Mouse (Mus musculus) neutrophil, adult 59 days (primary cell): ENCODE measurements around the gene Fgfr2. TPM values are rescaled to one million over a fixed set of nuclear protein-coding genes. Genes with fewer than 3 reads are reported as not detected.

Experiments
- total RNA-seq, 2 experiments: library from RNA; stranded (reverse); gene quantifications; 1 replicate in 1 of 2; 2 replicates in 1 of 2; pipeline ENCODE4 v1.2.4; 2023

Fgfr2 gene
- 1 to 10 TPM in 1 of 2 experiments, under 1 TPM in 1; 0.69 to 1.1 TPM for total RNA-seq

GRCm38 (mm10) chr7:133123244-133123998 lies at the start of gene Fgfr2:
Gene Fgfr2 (minus strand): TSS chr7:133123350.

GRCm38 (mm10) chr7:133123999-133124700 lies 1.0 kb upstream of the Fgfr2 start, which contains the start of gene Ctbp2:
Gene Ctbp2 (minus strand): TSS chr7:133124354.

GRCm38 (mm10) chr7:132930850-132931559 lies 192.1 kb downstream of the Fgfr2 start, which contains the start of gene Zranb1:
Gene Zranb1 (plus strand): TSS chr7:132931142.

GRCm38 (mm10) chr7:132859042-132859958 lies 263.9 kb downstream of the Fgfr2 start, which contains the start of gene Abraxas2:
Gene Abraxas2 (plus strand): TSS chr7:132859225.

DNA sequence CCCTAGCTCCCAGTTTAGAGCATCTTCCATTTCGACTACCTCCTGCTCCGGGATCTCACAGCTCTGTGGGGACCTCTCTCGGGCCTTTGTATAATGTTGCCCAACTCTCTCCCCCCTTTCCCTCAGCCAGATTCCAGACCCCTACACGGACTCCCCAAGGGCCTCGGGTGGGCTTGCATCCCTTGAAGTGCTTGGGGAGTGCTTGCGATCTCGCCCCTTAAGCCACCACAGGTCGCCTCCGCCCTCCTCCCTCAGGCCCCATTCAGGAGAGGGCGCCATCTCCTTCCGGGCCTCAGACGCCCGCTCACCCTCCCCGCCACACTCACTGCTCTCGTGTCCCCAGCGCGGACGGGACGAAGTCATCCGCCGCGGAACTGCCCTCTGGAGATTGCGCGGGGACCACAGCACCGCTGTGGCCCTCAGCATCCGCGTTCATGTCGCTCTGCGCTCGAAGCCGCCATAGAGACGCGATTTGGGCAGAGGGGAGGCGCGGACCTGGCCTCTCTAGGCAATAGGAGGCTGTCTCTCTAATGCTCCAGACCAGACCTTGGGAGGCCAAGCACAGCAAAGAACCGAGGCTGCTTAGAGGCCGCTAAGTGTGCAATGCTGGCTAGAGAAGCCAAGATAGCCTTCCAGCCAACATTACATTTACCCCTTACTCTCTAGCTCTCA lies 270.8 kb downstream of the Fgfr2 start, which contains the start of gene Eef1akmt2:
Gene Eef1akmt2 (minus strand): TSS at position 501 of the 672 bp plus-strand sequence.

DNA sequence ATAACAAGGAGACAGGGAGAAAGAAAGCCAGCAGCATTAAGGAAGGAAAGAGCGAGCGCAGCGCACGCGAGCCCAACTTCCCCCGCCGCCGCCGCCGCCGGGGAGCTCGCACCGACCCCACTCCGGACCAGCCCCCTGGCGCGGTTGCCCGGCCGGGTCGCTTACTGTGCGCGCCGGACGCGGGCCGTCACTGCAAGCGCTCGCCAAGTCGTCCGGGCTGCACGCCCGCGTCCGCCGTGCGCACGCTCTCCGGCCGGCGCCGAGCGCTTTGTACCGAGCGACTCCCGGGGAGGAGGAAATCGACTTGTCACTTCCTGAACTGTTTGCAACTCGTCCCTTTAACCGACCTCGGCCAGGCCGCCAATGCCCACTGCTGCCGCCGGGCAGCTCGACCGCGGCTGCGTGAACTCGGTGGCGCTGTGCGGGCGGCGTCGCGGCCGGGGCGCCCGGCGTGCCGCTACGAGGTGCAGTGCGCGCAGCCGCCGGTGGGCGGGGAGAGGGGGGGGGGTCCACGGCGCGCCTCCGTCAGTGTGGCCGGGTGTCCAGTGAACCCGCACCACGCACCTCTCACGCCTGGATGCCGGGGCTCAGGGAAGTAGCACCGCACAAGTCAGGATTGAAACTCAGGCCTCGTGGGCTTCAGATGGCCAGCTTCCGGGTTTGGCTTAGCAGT lies 309.6 kb downstream of the Fgfr2 start, which contains the start of gene Fam53b:
Gene Fam53b (minus strand): TSS at position 471 of the 673 bp plus-strand sequence.

DNA sequence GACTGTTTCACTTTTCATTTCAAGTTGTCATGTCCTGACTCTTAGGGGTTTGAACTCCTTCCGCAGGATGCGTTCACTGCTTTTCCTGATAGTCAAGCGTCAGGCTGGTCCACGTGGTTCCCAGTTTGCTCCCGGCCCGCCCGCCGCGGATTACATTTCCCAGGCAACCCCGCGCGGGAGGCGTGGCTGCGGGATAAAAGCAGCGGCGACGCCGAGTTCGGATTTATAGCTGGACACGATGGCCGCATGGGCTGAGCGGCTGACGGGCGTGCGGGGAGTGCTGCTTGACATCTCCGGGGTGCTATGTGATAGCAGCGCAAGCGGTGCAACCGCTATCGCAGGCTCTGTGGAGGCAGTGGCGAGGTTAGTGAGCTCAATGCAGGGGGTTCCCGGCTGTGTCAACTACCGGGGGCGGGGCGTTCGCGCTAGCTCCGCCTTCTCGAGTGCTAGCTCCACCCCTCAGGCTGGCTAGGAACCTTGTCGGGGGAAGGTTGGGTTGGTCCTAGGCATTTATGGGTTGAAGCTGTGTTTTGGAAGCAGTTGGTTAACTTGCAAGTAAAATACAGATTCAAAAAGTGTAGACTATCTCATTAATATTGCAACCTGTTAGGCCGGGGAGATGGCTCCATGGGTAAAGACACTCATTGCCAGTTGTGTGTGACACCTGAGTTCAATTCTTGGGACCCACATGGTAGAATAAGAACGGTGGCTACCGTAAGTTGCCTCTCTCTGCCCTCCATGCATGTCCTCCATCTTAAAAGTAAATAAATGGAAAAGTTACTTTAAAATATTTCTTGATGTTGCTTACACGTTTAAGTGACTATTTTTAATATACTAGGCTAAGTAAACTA lies 512.5 kb downstream of the Fgfr2 start, which contains the start of gene Lhpp:
Gene Lhpp (plus strand): TSS at position 171 of the 851 bp plus-strand sequence.

DNA sequence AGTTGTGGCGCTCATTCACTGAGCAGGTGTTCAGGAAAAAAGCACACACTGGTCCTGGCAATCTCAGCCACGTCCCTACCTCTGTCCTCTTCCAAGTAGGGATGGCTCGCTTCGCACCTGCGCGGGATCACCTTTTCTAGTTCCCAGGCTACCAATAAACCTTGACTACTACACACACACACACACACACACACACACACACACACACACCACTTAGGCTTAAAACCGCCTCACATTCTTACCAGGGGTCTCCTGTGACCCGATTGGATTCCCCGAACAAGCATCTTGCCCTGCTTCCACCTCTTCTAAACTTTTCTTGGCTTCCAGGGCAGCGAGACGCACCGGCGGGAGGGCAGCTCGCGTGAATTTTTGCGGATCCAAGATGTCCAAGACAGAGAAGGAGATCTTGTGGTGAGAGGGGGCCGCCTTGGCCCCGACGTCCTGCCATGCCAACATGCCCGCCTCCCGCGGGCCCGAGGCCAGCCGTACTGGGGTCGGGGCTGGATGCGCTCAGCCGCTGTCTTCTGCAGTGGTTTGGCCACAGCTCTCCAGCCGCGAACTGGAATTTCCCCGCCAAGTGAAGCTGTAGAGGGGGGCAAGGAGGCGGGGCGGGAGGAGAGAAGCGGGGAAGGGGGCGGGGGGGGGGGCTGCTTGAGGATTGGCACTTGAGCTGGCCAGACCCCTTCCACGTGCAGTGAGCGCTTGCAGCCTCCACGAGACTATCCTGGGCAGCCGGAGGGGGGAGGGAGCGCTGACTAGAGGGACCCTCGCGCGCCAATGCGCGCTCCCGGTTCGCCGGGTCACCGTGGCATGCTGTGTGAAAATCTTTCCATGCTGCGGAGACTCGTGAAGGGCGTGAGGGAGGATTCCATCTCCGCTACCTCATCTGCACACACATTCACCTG lies 523.8 kb downstream of the Fgfr2 start, which contains the start of gene Nkx1-2:
Gene Nkx1-2 (minus strand): TSS at position 567 of the 905 bp plus-strand sequence.

GRCm38 (mm10) chr7:132576116-132576650 lies 547.0 kb downstream of the Fgfr2 start, which contains the start of gene Oat:
Gene Oat (minus strand): TSS chr7:132576398.

GRCm38 (mm10) chr7:132317036-132317541 lies 806.1 kb downstream of the Fgfr2 start, which contains the start of gene Chst15:
Gene Chst15 (minus strand): TSS chr7:132317228.

GRCm38 (mm10) chr7:132154368-132154961 lies 968.7 kb downstream of the Fgfr2 start, which contains the start of gene Cpxm2:
Gene Cpxm2 (minus strand): TSS chr7:132154739.

DNA sequence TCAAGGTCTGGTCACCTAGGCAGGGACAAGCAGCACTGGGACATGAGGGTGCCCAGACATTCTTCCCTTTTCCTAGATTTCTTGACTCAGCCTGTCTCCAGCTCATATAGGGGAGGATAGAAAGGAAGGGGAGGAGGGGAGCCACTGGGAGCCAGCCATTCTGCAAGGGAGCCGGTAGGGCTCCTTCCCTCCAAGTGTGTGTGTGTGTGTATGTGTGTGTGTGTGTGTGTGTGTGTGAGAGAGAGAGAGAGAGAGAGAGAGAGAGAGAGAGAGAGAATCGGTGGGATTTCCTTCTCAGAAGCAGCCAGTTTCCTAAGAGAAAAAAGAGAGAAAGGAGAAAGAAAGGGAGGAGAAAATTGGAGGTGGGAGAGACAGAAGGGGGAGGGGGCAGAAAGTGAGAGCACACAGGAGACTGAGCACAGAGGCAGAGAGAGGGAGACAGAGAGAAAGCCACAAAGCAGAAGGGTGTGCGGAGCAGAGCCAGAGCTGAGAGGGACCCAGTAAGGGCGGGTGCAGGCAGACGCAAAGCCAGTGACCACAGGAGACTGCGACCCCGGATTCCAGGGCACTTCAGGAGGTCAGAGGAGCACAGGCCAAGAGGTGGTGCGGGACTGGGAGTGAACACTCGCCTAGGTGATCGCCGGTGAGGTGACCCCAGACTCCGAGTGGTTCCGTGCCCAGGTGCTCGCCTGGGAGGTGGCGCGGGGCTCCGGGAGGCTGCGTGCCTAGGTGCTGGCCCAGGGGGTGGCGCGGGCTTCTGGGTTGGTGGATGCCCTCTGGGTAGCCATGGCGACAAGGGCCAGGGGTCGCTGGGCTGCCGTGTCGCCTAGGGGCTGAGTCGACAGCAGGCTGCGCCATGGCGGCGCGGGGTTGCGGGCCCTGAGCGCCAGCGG lies 1156.9 kb downstream of the Fgfr2 start, which contains the start of gene Gpr26:
Gene Gpr26 (plus strand): TSS at position 438 of the 893 bp plus-strand sequence.

GRCm38 (mm10) chr7:131559986-131560696 lies 1563.0 kb downstream of the Fgfr2 start, which contains the start of gene Bub3:
Gene Bub3 (plus strand): TSS chr7:131560222.

DNA sequence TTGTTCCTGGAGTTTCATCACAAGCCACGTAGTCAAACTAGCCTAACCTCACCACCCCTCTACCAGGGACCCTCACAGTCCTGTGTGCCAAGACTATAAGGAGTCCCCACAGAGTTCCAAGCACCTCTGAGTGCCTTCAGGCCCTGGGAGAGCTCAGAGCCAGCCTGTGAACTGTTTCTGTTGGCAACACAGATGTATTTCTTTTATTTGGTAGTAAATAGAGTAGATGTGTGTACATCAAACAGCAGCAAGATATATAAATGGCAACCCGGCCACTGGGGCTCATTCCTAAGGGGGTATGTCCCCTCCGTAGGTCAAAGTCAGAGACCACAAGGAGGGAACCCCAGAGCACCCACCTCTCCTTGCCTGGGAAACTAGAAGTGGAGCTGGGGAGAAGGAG lies 1574.7 kb downstream of the Fgfr2 start, which contains the start of gene Hmx2:
Gene Hmx2 (plus strand): TSS at position 301 of the 400 bp plus-strand sequence.

